Mouse (Mus musculus): Measurements from ENCODE around the gene Ear1. TPM values are rescaled to one million over a fixed set of nuclear protein-coding genes. Genes with fewer than 3 reads are reported as not detected.
"Not testable (repeated sequence)": the region's sequence is repeated elsewhere in the genome, so short reads cannot be mapped to it uniquely, and the experiment has no call there.

Gene Ear1
- total RNA-seq, 2 experiments from 2014 or later, result 0.45 TPM; not detected in 1

- peak; percentile 3 for DNase-seq
These were observed 79.0 kb downstream of the Ear1 start for GRCm38 (mm10) chr14:43796069-43796904.

- DNase-seq, result not testable (repeated sequence)
These were observed 81.5 kb downstream of the Ear1 start for GRCm38 (mm10) chr14:43793811-43794210.

- not testable (repeated sequence) for DNase-seq
These were observed 90.7 kb downstream of the Ear1 start, which contains the start of gene Gm8180 for GRCm38 (mm10) chr14:43784645-43785044. Gene Gm8180, minus strand, starts transcription at chr14:43784745.

Other genes starting within 250 kb of the Ear1 start
- gene Gm8165, start 198.3 kb downstream of the Ear1 start, total RNA-seq (2021), result not detected
- gene Gm7324, start 177.7 kb downstream of the Ear1 start, total RNA-seq (2021), result 1 to 10 TPM in 1 of 2 experiments, under 1 TPM in 1; 0.29 to 1.2 TPM
- not detected for gene Gm16506, start 148.0 kb downstream of the Ear1 start, total RNA-seq (2021)
- not detected for gene Gm6526, start 127.7 kb downstream of the Ear1 start, total RNA-seq (2021)
- gene Gm8180, start 90.8 kb downstream of the Ear1 start, total RNA-seq (2021), result not detected
- gene Ear10, start 48.0 kb upstream of the Ear1 start, total RNA-seq (2021), result not detected
- gene Gm8113, start 49.9 kb upstream of the Ear1 start, total RNA-seq (2021), result under 1 TPM in 1 of 2 experiments, not detected in 1; 0.14 TPM
- gene Ang5, start 81.6 kb upstream of the Ear1 start, total RNA-seq (2021), result not detected
- gene Ang6, start 126.8 kb upstream of the Ear1 start, total RNA-seq (2021), result not detected
- 1 to 10 TPM in 1 of 2 experiments, under 1 TPM in 1; 0.70 to 1.2 TPM for gene Ear2, start 227.1 kb upstream of the Ear1 start, total RNA-seq (2021)
- gene Gm3327, start 248.3 kb upstream of the Ear1 start, total RNA-seq (2021), result not detected

Measured in gastrocnemius, postnatal 10 days (tissue).